Mouse (Mus musculus) CH12.LX (cell line): Measurements from ENCODE around the gene Gm11020. TPM values are rescaled to one million over a fixed set of nuclear protein-coding genes. Genes with fewer than 3 reads are reported as not detected.

ENCODE experiments used
- DNase-seq: peaks from one replicate; pipeline ENCODE4 v3.0.0-alpha.2; 2013; ENCODE audit errors: extremely low read depth
- H3K27ac ChIP-seq: 2 replicates; pipeline ENCODE4 v1.5.1; 2012; ENCODE audit warnings: low read depth, mild to moderate bottlenecking, control low read depth, moderate library complexity; ENCODE audit not compliant: insufficient read depth
- H3K27me3 ChIP-seq: replicated peaks from 2 replicates; pipeline ENCODE3; 2012; ENCODE audit warnings: inconsistent platforms
- H3K36me3 ChIP-seq, 2 experiments: replicated peaks in 1 of 2; 2 replicates each; pipeline versions ENCODE3 to v1.6.1; 2012; ENCODE audit warnings: inconsistent platforms in 1 of 2, low read length in 1 of 2, mild to moderate bottlenecking in 1 of 2, mixed read lengths in 1 of 2, moderate library complexity in 1 of 2; ENCODE audit not compliant: control insufficient read depth in 1 of 2, insufficient read depth in 1 of 2
- H3K4me1 ChIP-seq, 2 experiments: 2 replicates each; pipeline ENCODE4 v1.6.1; 2012; ENCODE audit warnings: inconsistent platforms in 1 of 2, moderate library complexity in 1 of 2; ENCODE audit not compliant: insufficient read depth in 2 of 2, control insufficient read depth in 1 of 2
- H3K4me2 ChIP-seq: 2 replicates; pipeline ENCODE4 v1.6.1; 2012; ENCODE audit warnings: low read depth, mild to moderate bottlenecking, control low read depth; ENCODE audit not compliant: poor library complexity, insufficient read depth, severe bottlenecking
- H3K4me3 ChIP-seq, 3 experiments: fragments of 150-350 bp in 1 of 3; sonication (generic) in 1 of 3; replicated peaks in 1 of 3; 2 replicates each; pipeline versions ENCODE3 to v1.5.1; 2011 to 2012; ENCODE audit warnings: low read depth in 2 of 3, low read length in 2 of 3, mild to moderate bottlenecking in 2 of 3, moderate library complexity in 2 of 3, control low read depth in 1 of 3, improper control_type of control experiment in 1 of 3, inconsistent platforms in 1 of 3, mixed read lengths in 1 of 3; ENCODE audit not compliant: poor library complexity in 1 of 3
- H3K79me2 ChIP-seq: replicated peaks from 2 replicates; pipeline ENCODE4 v1.6.1; 2012; ENCODE audit warnings: mild to moderate bottlenecking, moderate library complexity; ENCODE audit not compliant: control insufficient read depth, poor library complexity, insufficient read depth, severe bottlenecking; ENCODE audit errors: extremely low read depth
- H3K9ac ChIP-seq: 2 replicates; pipeline ENCODE4 v1.6.1; 2012; ENCODE audit warnings: low read depth, mild to moderate bottlenecking, control low read depth, moderate library complexity; ENCODE audit not compliant: insufficient read depth
- H3K9me3 ChIP-seq: replicated peaks from 2 replicates; pipeline ENCODE3; 2012; ENCODE audit warnings: low read length, inconsistent platforms, mixed read lengths
- CHD2 ChIP-seq: IDR thresholded peaks from 2 replicates; pipeline ENCODE4 v1.6.1; 2011; ENCODE audit warnings: low read length, improper control_type of control experiment
- CTCF ChIP-seq, 2 experiments: IDR thresholded peaks in 1 of 2; conservative IDR thresholded peaks in 1 of 2; 2 replicates each; pipeline ENCODE4 v1.5.1; 2011 to 2012; ENCODE audit warnings: low read depth in 2 of 2, low read length in 2 of 2, improper control_type of control experiment in 1 of 2, inconsistent platforms in 1 of 2, mild to moderate bottlenecking in 1 of 2, moderate library complexity in 1 of 2
- ETS1 ChIP-seq: conservative IDR thresholded peaks from 2 replicates; pipeline ENCODE4 v1.6.1; 2012; ENCODE audit warnings: low read depth, mild to moderate bottlenecking, inconsistent platforms, low read length, improper control_type of control experiment, moderate library complexity
- IRF4 ChIP-seq: IDR thresholded peaks from 2 replicates; pipeline ENCODE4 v1.6.1; 2014; ENCODE audit warnings: low read depth, mild to moderate bottlenecking, inconsistent platforms, low read length, improper control_type of control experiment
- JUND ChIP-seq: conservative IDR thresholded peaks from 2 replicates; pipeline ENCODE4 v1.6.1; 2011; ENCODE audit warnings: low read depth, low read length, improper control_type of control experiment
- KAT2A ChIP-seq: IDR thresholded peaks from 2 replicates; pipeline ENCODE4 v1.6.1; 2012; ENCODE audit warnings: low read length, improper control_type of control experiment, inconsistent platforms; ENCODE audit not compliant: insufficient replicate concordance
- MAFK ChIP-seq: IDR thresholded peaks from 2 replicates; pipeline ENCODE4 v1.6.1; 2011; ENCODE audit warnings: low read length, improper control_type of control experiment; ENCODE audit not compliant: insufficient replicate concordance
- MAX ChIP-seq: IDR thresholded peaks from 2 replicates; pipeline ENCODE4 v1.6.1; 2011; ENCODE audit warnings: low read length, improper control_type of control experiment
- MEF2A ChIP-seq: IDR thresholded peaks from 2 replicates; pipeline ENCODE4 v1.6.1; 2014; ENCODE audit warnings: low read depth, mild to moderate bottlenecking, inconsistent platforms, low read length, improper control_type of control experiment, borderline replicate concordance
- MYC ChIP-seq: IDR thresholded peaks from 2 replicates; pipeline ENCODE4 v1.6.1; 2011; ENCODE audit warnings: low read depth, mild to moderate bottlenecking, improper control_type of control experiment, low read length
- PAX5 ChIP-seq: IDR thresholded peaks from 2 replicates; pipeline ENCODE4 v1.6.1; 2012; ENCODE audit warnings: low read length, inconsistent platforms, mixed read lengths
- POLR2AphosphoS2 ChIP-seq: IDR thresholded peaks from 2 replicates; pipeline ENCODE4 v1.6.1; 2011; ENCODE audit warnings: low read depth, low read length, improper control_type of control experiment
- SIN3A ChIP-seq: IDR thresholded peaks from 2 replicates; pipeline ENCODE4 v1.6.1; 2012; ENCODE audit warnings: low read length, improper control_type of control experiment, inconsistent platforms
- TBP ChIP-seq: conservative IDR thresholded peaks from 2 replicates; pipeline ENCODE4 v1.6.1; 2011; ENCODE audit warnings: low read depth, low read length, improper control_type of control experiment
- TCF12 ChIP-seq: IDR thresholded peaks from 2 replicates; pipeline ENCODE4 v1.6.1; 2014; ENCODE audit warnings: low read depth, mild to moderate bottlenecking, inconsistent platforms, low read length, improper control_type of control experiment
- UBTF ChIP-seq: IDR thresholded peaks from 2 replicates; pipeline ENCODE4 v1.6.1; 2012; ENCODE audit warnings: low read depth, mild to moderate bottlenecking, inconsistent platforms, low read length, improper control_type of control experiment, moderate library complexity
- ZC3H11A ChIP-seq: IDR thresholded peaks from 2 replicates; pipeline ENCODE4 v1.6.1; 2012; ENCODE audit warnings: low read depth, mild to moderate bottlenecking, inconsistent platforms, low read length, improper control_type of control experiment
- ZNF384 ChIP-seq: IDR thresholded peaks from 2 replicates; pipeline ENCODE4 v1.6.1; 2012; ENCODE audit warnings: low read depth, low read length, improper control_type of control experiment, inconsistent platforms
- dilution Hi-C: fragments of 300-500 bp; cut with MboI; formaldehyde crosslinking; loops from 2 replicates; pipeline ENCODE4 v1.14.3; 2020; ENCODE audit warnings: low sequenced_read_pairs; ENCODE audit not compliant: extremely low pct_unique_long_range_greater_than_20kb, extremely low pct_ligation_motif_present
- in situ Hi-C: fragments of 300-500 bp; cut with MboI; formaldehyde crosslinking; loops from 3 replicates; pipeline ENCODE4 v1.14.3; 2019; ENCODE audit warnings: low sequenced_read_pairs, low pct_ligation_motif_present, low pct_unique_long_range_greater_than_20kb, mixed read lengths
- polyA plus RNA-seq: library from polyadenylated mRNA; unstranded; fragments of >175 nt; gene quantifications from 2 replicates; pipeline ENCODE4 v1.2.1, GENCODE M21; 2012; ENCODE audit warnings: low read depth; ENCODE audit not compliant: insufficient read length
- total RNA-seq, 2 experiments: library from RNA; depleted of rRNA; stranded (reverse); fragments of 300-350 nt in 1 of 2; fragments of >200 nt in 1 of 2; gene quantifications; 2 replicates each; pipeline ENCODE4 v1.2.3; 2012 to 2014

The Gm11020 gene
- total and polyA plus RNA-seq, 3 experiments: not detected

DNA sequence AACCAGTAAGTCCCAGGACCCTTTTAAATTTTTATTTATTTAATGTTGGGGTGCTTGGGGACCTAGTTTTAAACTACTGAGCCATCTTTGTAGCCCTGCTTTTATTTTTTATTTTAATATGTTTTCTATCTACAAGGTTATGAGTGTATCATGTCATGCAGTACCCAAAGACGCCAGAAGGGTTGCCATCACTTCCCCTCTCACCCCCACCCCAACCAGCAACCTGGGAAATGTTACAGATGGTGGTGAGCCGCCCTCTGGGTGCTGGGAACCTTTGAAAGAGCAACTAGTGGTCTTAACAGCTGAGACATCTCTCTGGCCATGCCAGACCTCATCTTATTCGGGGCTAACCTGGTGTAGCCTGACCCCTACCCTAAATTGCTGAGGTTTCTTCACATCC, 16.5 kb downstream of the Gm11020 start:
- peak; percentile 21 for DNase-seq
- dilution Hi-C loops: no loop called here
- in situ Hi-C loops: loop anchor here (10.0 kb wide), 1 partner anchor 93 kb away; the partner anchor contains the start of gene Tk2
- Histone ChIP-seq H3K4me3 (no peak overlapping the region), H3K4me2 (no peak overlapping the region), H3K27me3 (no peaks in the 10 kb centered on the region), H3K36me3 (no peaks in the 10 kb centered on the region), H3K9me3 (no peaks in the 10 kb centered on the region), H3K9ac (no peak overlapping the region), H3K4me1 (peaks cover 3 to 16% of the 10 kb centered on the region in 2 experiments; a peak in 2 of 4 replicates), H3K79me2 (no peaks in the 10 kb centered on the region), H3K27ac (no peak overlapping the region)
- no peak for TF ChIP-seq MEF2A
- TF ChIP-seq CTCF (conservative IDR thresholded peaks at IDR 0.05 in 1 of 2, IDR thresholded peaks at IDR 0.05 in 1 of 2; ENCODE audit: low read depth in 2 of 2, low read length in 2 of 2): peak; percentile 7 to 36; a peak in 2 of 4 replicates
- no peak for TF ChIP-seq SIN3A
- no peak for TF ChIP-seq UBTF

DNA sequence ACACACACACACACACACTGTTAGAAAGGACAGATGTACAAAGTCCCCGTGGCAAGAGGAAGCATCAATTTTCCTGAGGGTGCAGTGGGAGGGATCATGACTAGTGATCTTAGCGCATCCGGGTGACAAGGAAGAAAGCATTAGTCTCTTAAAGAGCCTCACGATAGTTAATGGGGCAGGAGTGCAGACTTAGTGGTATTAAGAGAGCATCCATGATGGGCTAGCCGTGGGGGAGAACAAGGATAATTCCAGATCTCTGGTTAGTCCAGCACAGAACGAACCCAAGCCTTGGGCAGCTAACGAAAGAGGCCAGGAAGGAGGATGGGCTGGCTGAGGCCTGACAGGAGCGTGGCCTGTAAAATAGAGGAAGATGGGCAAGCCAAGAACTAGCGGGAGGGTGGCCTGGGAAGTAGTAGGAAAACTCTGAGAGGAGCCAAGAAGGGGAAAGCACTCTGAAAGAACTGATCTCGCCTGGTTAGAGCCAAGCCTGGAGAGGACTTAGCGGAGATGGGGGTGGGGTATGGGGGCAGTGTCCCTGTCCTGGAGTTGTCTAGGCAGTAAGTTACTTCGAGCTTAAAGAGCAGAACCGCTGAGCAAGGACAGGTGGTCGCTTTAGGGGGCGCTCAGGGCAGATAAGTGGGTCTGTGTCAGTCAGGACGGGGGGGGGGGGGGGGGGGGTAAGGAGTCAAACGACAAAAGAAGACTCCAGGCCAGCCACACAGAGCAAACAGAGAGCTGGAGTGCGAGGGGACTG, 18.0 kb downstream of the Gm11020 start, which contains the start of gene Cmtm3:
Gene Cmtm3 (plus strand): TSS at position 182 of the 754 bp plus-strand sequence.
- Histone ChIP-seq H3K4me1 (peaks cover 3 to 28% of the 10 kb centered on the region in 2 experiments; a peak in 2 of 4 replicates), H3K36me3 (peaks cover 0 to 4% of the 10 kb centered on the region in 2 experiments), H3K9ac (peak within 1 kb of the TSS; percentile 85), H3K4me2 (peak within 1 kb of the TSS; percentile 85), H3K27me3 (no peaks in the 10 kb centered on the region), H3K27ac (no peak within 1 kb of the TSS), H3K9me3 (no peaks in the 10 kb centered on the region), H3K4me3 (peak within 1 kb of the TSS; percentile 61 to 92 (median 63)), H3K79me2 (no peaks in the 10 kb centered on the region)
- in situ Hi-C loops: loop anchor here (10.0 kb wide), 1 partner anchor 95 kb away; the partner anchor contains the start of gene Tk2
- dilution Hi-C loops: no loop called here
- DNase-seq: no peak
- TF ChIP-seq MYC (no peak), KAT2A (no peak), TBP (no peak), ZC3H11A (no peak), ZNF384 (no peak), MAFK (no peak), ETS1 (no peak), TCF12 (no peak), JUND (no peak), MEF2A (no peak), PAX5 (no peak), CTCF (conservative IDR thresholded peaks at IDR 0.05 in 1 of 2, IDR thresholded peaks at IDR 0.05 in 1 of 2; ENCODE audit: low read depth in 2 of 2, low read length in 2 of 2) (no peak), MAX (no peak), POLR2AphosphoS2 (no peak), CHD2 (no peak), IRF4 (no peak)
